Mouse (Mus musculus): Measurements from ENCODE around the gene Tigd3.

- no peak for TF ChIP-seq CTCF (IDR thresholded peaks at IDR 0.05; ENCODE audit: low read depth)
- TF ChIP-seq EP300 (IDR thresholded peaks at IDR 0.05; ENCODE audit: low read depth) = peak; percentile 20; the same call in 1 of the 2 replicates
These were observed 52.5 kb downstream of the Tigd3 start for GRCm38 (mm10) chr19:5841389-5841946.
